ENCODE assay signal across 27 mouse cellular contexts in genomic region chr2:69132046-69132445, GRCm38 (mm10). TPM values are rescaled to one million over a fixed set of nuclear protein-coding genes. Genes with fewer than 3 reads are reported as not detected.
DNase-seq lines count a peak whose midpoint lies in the region; ATAC-seq and TF ChIP-seq lines count a peak whose summit lies in the region.
"Had no signal": no experiment of that assay in that cellular context is flagged by ENCODE, and none has a peak within 500 bp of the region (broad histone marks: within the 10 kb centered on the region; RNA-seq: fewer than 3 reads in every experiment).

No protein-coding gene starts in this region.

- ATAC-seq in midbrain, embryonic 11.5 days (ENCODE audit: low FRiP score) = peak; percentile 57; the same call in 1 of the 2 replicates
- no peak for ATAC-seq in midbrain, embryonic 13.5 days
- ATAC-seq in liver, embryonic 14.5 days (ENCODE audit: insufficient read depth) = peak; percentile 60
- ATAC-seq in neural tube, embryonic 15.5 days (ENCODE audit: low FRiP score) = no peak
- ATAC-seq: CD4-positive, CD25-positive, alpha-beta regulatory T cell, adult 4 months; forebrain, embryonic 13.5 days; midbrain, embryonic 16.5 days had no signal

- no peaks in the 10 kb centered on the region for H3K27me3 ChIP-seq in midbrain, embryonic 11.5 days (ENCODE audit: control insufficient read depth, insufficient read depth, low read length)
- no peaks in the 10 kb centered on the region for H3K27me3 ChIP-seq in midbrain, embryonic 13.5 days
- H3K27me3 ChIP-seq in liver, embryonic 14.5 days (ENCODE audit: control insufficient read depth, insufficient read depth, low read length) = no peaks in the 10 kb centered on the region
- no peaks in the 10 kb centered on the region for H3K27me3 ChIP-seq in neural tube, embryonic 15.5 days (replicated peaks)
- H3K27me3 ChIP-seq: forebrain, embryonic 13.5 days; hindbrain, embryonic 12.5 days; kidney, embryonic 15.5 days; limb, embryonic 12.5 days; stomach, embryonic 15.5 days had no signal

- peaks cover 8% of the 10 kb centered on the region; the same call in 1 of the 2 replicates for H3K4me1 ChIP-seq in midbrain, embryonic 11.5 days (ENCODE audit: control insufficient read depth, insufficient read depth, low read length)
- peaks cover 8% of the 10 kb centered on the region for H3K4me1 ChIP-seq in midbrain, embryonic 13.5 days (replicated peaks)
- peaks cover 0 to 20% of the 10 kb centered on the region in 2 experiments; a peak in 2 of 4 replicates for H3K4me1 ChIP-seq in liver, embryonic 14.5 days (replicated peaks; ENCODE audit: control insufficient read depth in 2 of 2, insufficient read depth in 2 of 2, low read length in 1 of 2)
- H3K4me1 ChIP-seq in neural tube, embryonic 15.5 days = peaks cover 9% of the 10 kb centered on the region

- no peak overlapping the region for H3K9ac ChIP-seq in midbrain, embryonic 11.5 days (ENCODE audit: low read length)
- no peak overlapping the region for H3K9ac ChIP-seq in midbrain, embryonic 13.5 days (replicated peaks)
- no peak overlapping the region for H3K9ac ChIP-seq in liver, embryonic 14.5 days (replicated peaks)
- H3K9ac ChIP-seq in neural tube, embryonic 15.5 days (replicated peaks) = no peak overlapping the region
- H3K9ac ChIP-seq: forebrain, embryonic 13.5 days; hindbrain, embryonic 12.5 days; kidney, embryonic 15.5 days; limb, embryonic 12.5 days; stomach, embryonic 15.5 days had no signal

- no peak for TF ChIP-seq CTCF in liver, embryonic 14.5 days (IDR thresholded peaks at IDR 0.05; ENCODE audit: low read depth)

- no peak overlapping the region for H3K27ac ChIP-seq in midbrain, embryonic 11.5 days (ENCODE audit: low read depth, low read length)
- no peak overlapping the region for H3K27ac ChIP-seq in midbrain, embryonic 13.5 days
- no peak overlapping the region for H3K27ac ChIP-seq in liver, embryonic 14.5 days
- no peak overlapping the region for H3K27ac ChIP-seq in neural tube, embryonic 15.5 days (replicated peaks)
- H3K27ac ChIP-seq: forebrain, embryonic 13.5 days; hindbrain, embryonic 12.5 days; kidney, embryonic 15.5 days; limb, embryonic 12.5 days; macrophage; stomach, embryonic 15.5 days had no signal

- H3K4me3 ChIP-seq in midbrain, embryonic 11.5 days (ENCODE audit: low read depth, low read length) = no peak overlapping the region
- H3K4me3 ChIP-seq in midbrain, embryonic 13.5 days (replicated peaks) = no peak overlapping the region
- no peak overlapping the region for H3K4me3 ChIP-seq in liver, embryonic 14.5 days (ENCODE audit: insufficient read depth in 1 of 2, low read depth in 2 of 2, low read length in 2 of 2)
- H3K4me3 ChIP-seq in neural tube, embryonic 15.5 days (replicated peaks) = no peak overlapping the region
- H3K4me3 ChIP-seq: erythroblast, embryonic 14.5 days; forebrain, embryonic 13.5 days; hindbrain, embryonic 12.5 days; kidney, embryonic 15.5 days; limb, embryonic 12.5 days; stomach, embryonic 15.5 days had no signal

- DNase-seq in midbrain, embryonic 11.5 days (ENCODE audit: low spot score, missing footprints) = no peak
- DNase-seq in liver = peak; percentile 38
- peak in 1 of 3 experiments; percentile 13 for DNase-seq in liver, embryonic 14.5 days (ENCODE audit: low read depth in 3 of 3, low spot score in 3 of 3)
- DNase-seq in retina, postnatal 1 day = no peak
- no peak for DNase-seq in embryo, embryonic 10.5 days (ENCODE audit: low spot score)
- DNase-seq: adrenal gland, postnatal 25 days; cerebellum, adult 18-20 months; cerebellum, postnatal 10 days; gastrocnemius, postnatal 10 days; kidney, adult 18-20 months; kidney, postnatal 25 days; lung, adult 2 months; lung, postnatal 10 days; thymus, adult 18-20 months; thymus, postnatal 25 days had no signal

- H3K9me3 ChIP-seq in midbrain, embryonic 11.5 days (ENCODE audit: control insufficient read depth, low read length) = no peaks in the 10 kb centered on the region
- H3K9me3 ChIP-seq in midbrain, embryonic 13.5 days = no peaks in the 10 kb centered on the region
- H3K9me3 ChIP-seq in liver, embryonic 14.5 days (ENCODE audit: control insufficient read depth, low read length) = no peaks in the 10 kb centered on the region
- H3K9me3 ChIP-seq in neural tube, embryonic 15.5 days (replicated peaks) = no peaks in the 10 kb centered on the region
- H3K9me3 ChIP-seq: forebrain, embryonic 13.5 days; G1E; hindbrain, embryonic 12.5 days; kidney, embryonic 15.5 days; limb, embryonic 12.5 days; stomach, embryonic 15.5 days had no signal

- no peak for TF ChIP-seq EP300 in liver, embryonic 14.5 days (IDR thresholded peaks at IDR 0.05; ENCODE audit: low read depth)

- H3K4me2 ChIP-seq in midbrain, embryonic 11.5 days = no peak overlapping the region
- H3K4me2 ChIP-seq in midbrain, embryonic 13.5 days (replicated peaks) = no peak overlapping the region
- no peak overlapping the region; the same call in 1 of the 2 replicates for H3K4me2 ChIP-seq in liver, embryonic 14.5 days (ENCODE audit: low read depth)
- H3K4me2 ChIP-seq in neural tube, embryonic 15.5 days = no peak overlapping the region
- H3K4me2 ChIP-seq: forebrain, embryonic 13.5 days; hindbrain, embryonic 12.5 days; kidney, embryonic 15.5 days; limb, embryonic 12.5 days; stomach, embryonic 15.5 days had no signal

- WGBS in midbrain, embryonic 11.5 days = 62% methylated on average over 3 of the region's 3 CpGs
- WGBS in midbrain, embryonic 13.5 days = 75% methylated on average over 3 of the region's 3 CpGs
- WGBS in liver, embryonic 14.5 days (ENCODE audit: insufficient replicate concordance) = 51% methylated on average over 3 of the region's 3 CpGs
- WGBS in neural tube, embryonic 15.5 days = 74% methylated on average over 3 of the region's 3 CpGs

- H3K36me3 ChIP-seq in midbrain, embryonic 11.5 days (ENCODE audit: control insufficient read depth, insufficient read depth, low read length) = no peaks in the 10 kb centered on the region
- H3K36me3 ChIP-seq in midbrain, embryonic 13.5 days = no peaks in the 10 kb centered on the region
- no peaks in the 10 kb centered on the region for H3K36me3 ChIP-seq in liver, embryonic 14.5 days (replicated peaks; ENCODE audit: control insufficient read depth, insufficient read depth, low read depth)
- H3K36me3 ChIP-seq in neural tube, embryonic 15.5 days = no peaks in the 10 kb centered on the region
- H3K36me3 ChIP-seq: G1E; hindbrain, embryonic 12.5 days; kidney, embryonic 15.5 days; limb, embryonic 12.5 days; stomach, embryonic 15.5 days had no signal

RNA-seq across cellular contexts. Expression of gene Nostrin, which starts 3.6 kb away (rescaled TPM):
- 0.77 and 1.2 TPM in 2 replicates for polyA plus RNA-seq in midbrain, embryonic 11.5 days (2014; fragmentation: Nextera tagmentation; extraction: Ambion mirVana)
- polyA plus RNA-seq in midbrain, embryonic 13.5 days (2015; fragmentation: Nextera tagmentation; extraction: Ambion mirVana) = 0.50 and 1.2 TPM in 2 replicates
- 3.4 and 5.0 TPM in 2 replicates for polyA plus RNA-seq in liver, embryonic 14.5 days (2012; rRNA removed)
- 8.2 and 10.0 TPM in 2 replicates for polyA plus RNA-seq in liver, embryonic 14.5 days (2014; fragmentation: Nextera tagmentation; extraction: Ambion mirVana)
- polyA plus RNA-seq in neural tube, embryonic 15.5 days (2015; fragmentation: Nextera tagmentation; extraction: Ambion mirVana) = 2.0 and 3.0 TPM in 2 replicates
- polyA plus RNA-seq: erythroblast, embryonic 14.5 days; G1E had no signal

Comparison
In these comparisons a context has a peak if more than half of its experiments do, and no peak if none do; other contexts are left out.
1. ATAC-seq: peak in midbrain, embryonic 11.5 days (single experiment) and liver, embryonic 14.5 days (single experiment); none in midbrain, embryonic 13.5 days (single experiment) and neural tube, embryonic 15.5 days (single experiment).